Mouse (Mus musculus) limb, embryonic 11.5 days (tissue): ENCODE results near the gene Gcdh. TPM values are rescaled to one million over a fixed set of nuclear protein-coding genes. Genes with fewer than 3 reads are reported as not detected.
A peak's percentile ranks its signal among the peaks of the same experiment; 100 is the strongest.
"Not testable (repeated sequence)": the region's sequence is repeated elsewhere in the genome, so short reads cannot be mapped to it uniquely, and the experiment has no call there.

ENCODE experiments used
- ATAC-seq: fragments of 200-750 bp; cut with Nextera tagmentation; 2 replicates; pipeline ENCODE4 v1.8.0; 2017; ENCODE audit warnings: low read depth; ENCODE audit not compliant: insufficient number of reproducible peaks, low FRiP score, low TSS enrichment
- DNase-seq: peaks from one replicate; pipeline ENCODE4 v3.0.0-alpha.2; 2015; ENCODE audit warnings: low spot score
- H3K27ac ChIP-seq: fragments of 300-500 bp; sonication (generic); replicated peaks from 2 replicates; pipeline ENCODE4 v1.5.1; 2014; ENCODE audit warnings: low read depth, mild to moderate bottlenecking, low read length
- H3K27me3 ChIP-seq: fragments of 300-500 bp; sonication (generic); 2 replicates; pipeline ENCODE4 v1.6.1; 2014; ENCODE audit warnings: mild to moderate bottlenecking, low read length, mixed read lengths; ENCODE audit not compliant: control insufficient read depth, insufficient read depth
- H3K36me3 ChIP-seq: fragments of 300-500 bp; sonication (generic); 2 replicates; pipeline ENCODE4 v1.6.1; 2014; ENCODE audit warnings: mild to moderate bottlenecking, low read length, moderate library complexity, mixed read lengths; ENCODE audit not compliant: control insufficient read depth, insufficient read depth
- H3K4me1 ChIP-seq: fragments of 300-500 bp; sonication (generic); 2 replicates; pipeline ENCODE4 v1.6.1; 2014; ENCODE audit warnings: low read length, mixed read lengths; ENCODE audit not compliant: control insufficient read depth, insufficient read depth
- H3K4me2 ChIP-seq: fragments of 300-500 bp; sonication (generic); 2 replicates; pipeline ENCODE4 v1.6.1; 2014; ENCODE audit warnings: low read depth, mild to moderate bottlenecking, moderate library complexity; ENCODE audit not compliant: severe bottlenecking
- H3K4me3 ChIP-seq: fragments of 300-500 bp; sonication (generic); 2 replicates; pipeline ENCODE4 v1.5.1; 2014; ENCODE audit warnings: low read depth, low read length
- H3K9ac ChIP-seq: fragments of 300-500 bp; sonication (generic); 2 replicates; pipeline ENCODE4 v1.6.1; 2014; ENCODE audit warnings: mild to moderate bottlenecking, low read length
- H3K9me3 ChIP-seq: fragments of 300-500 bp; sonication (generic); 2 replicates; pipeline ENCODE4 v1.6.1; 2016; ENCODE audit warnings: low read length; ENCODE audit not compliant: control insufficient read depth
- WGBS: fragments of 180-500 bp; shearing (Covaris S2); extraction: QIAGEN DNeasy Blood & Tissue Kit; methylation state at CpG from one replicate; pipeline ENCODE4 v1.1.7; 2014; 5-methylcytosine and 5-hydroxymethylcytosine counted together
- polyA plus RNA-seq: library from polyadenylated mRNA; unstranded; fragments of >200 nt; fragmentation: Nextera tagmentation; extraction: Ambion mirVana; gene quantifications from 2 replicates; pipeline ENCODE4 v1.2.1, GENCODE M21; 2014

Gcdh gene
- polyA plus RNA-seq, 1 experiment from 2014 or later: 43.3 TPM

GRCm38 (mm10) chr8:84908421-84909161, 14.9 kb upstream of the Gcdh start, which contains the start of gene Dnase2a:
TSS of gene Dnase2a (plus strand) at chr8:84908560.
- H3K27ac ChIP-seq: no peak within 1 kb of the TSS
- H3K4me3 ChIP-seq: peak within 1 kb of the TSS; percentile 50
- H3K9ac ChIP-seq: peak within 1 kb of the TSS; percentile 73
- H3K9me3 ChIP-seq: no peaks in the 10 kb centered on the region
- peaks cover 16% of the 10 kb centered on the region for H3K4me1 ChIP-seq
- no peaks in the 10 kb centered on the region for H3K36me3 ChIP-seq
- DNase-seq: peak; percentile 97
- ATAC-seq: peak; percentile 90
- H3K27me3 ChIP-seq: peaks cover 34% of the 10 kb centered on the region
- 1% methylated on average over 43 of the region's 45 CpGs for WGBS
- H3K4me2 ChIP-seq: peak within 1 kb of the TSS; percentile 82

GRCm38 (mm10) chr8:84907979-84908378, 14.3 kb upstream of the Gcdh start:
- peak overlapping the region; percentile 82 for H3K4me2 ChIP-seq
- H3K4me1 ChIP-seq: peaks cover 20% of the 10 kb centered on the region
- peaks cover 29% of the 10 kb centered on the region for H3K27me3 ChIP-seq
- not testable (repeated sequence) for DNase-seq, H3K9ac ChIP-seq, ATAC-seq, H3K9me3 ChIP-seq, H3K27ac ChIP-seq, H3K36me3 ChIP-seq
- 36% methylated on average over 6 of the region's 7 CpGs for WGBS
- H3K4me3 ChIP-seq: peak overlapping the region; percentile 50; the same call in 1 of the 2 replicates

- Histone ChIP-seq H3K27ac (no peak overlapping the region), H3K4me2 (no peak overlapping the region), H3K4me3 (no peak overlapping the region), H3K9me3 (no peaks in the 10 kb centered on the region), H3K36me3 (no peaks in the 10 kb centered on the region), H3K9ac (no peak overlapping the region), H3K27me3 (peaks cover 24% of the 10 kb centered on the region), H3K4me1 (peaks cover 15% of the 10 kb centered on the region)
- ATAC-seq: no peak
- no peak for DNase-seq
- 81% methylated on average over 8 of the region's 8 CpGs for WGBS
Observed at GRCm38 (mm10) chr8:84907493-84907892, 13.8 kb upstream of the Gcdh start.

GRCm38 (mm10) chr8:84907037-84907436, 13.3 kb upstream of the Gcdh start:
- peaks cover 18% of the 10 kb centered on the region for H3K4me1 ChIP-seq
- H3K36me3 ChIP-seq: no peaks in the 10 kb centered on the region
- H3K27me3 ChIP-seq: peaks cover 19% of the 10 kb centered on the region
- H3K9me3 ChIP-seq: no peaks in the 10 kb centered on the region
- H3K27ac ChIP-seq: no peak overlapping the region
- H3K4me2 ChIP-seq: no peak overlapping the region
- H3K4me3 ChIP-seq: no peak overlapping the region
- no peak overlapping the region for H3K9ac ChIP-seq
- DNase-seq (no peak), ATAC-seq (no peak)
- WGBS: 92% methylated on average over 9 of the region's 9 CpGs

GRCm38 (mm10) chr8:84904351-84904750, 10.6 kb upstream of the Gcdh start:
- Histone ChIP-seq H3K27me3 (peaks cover 5% of the 10 kb centered on the region), H3K36me3 (no peaks in the 10 kb centered on the region), H3K4me1 (peaks cover 16% of the 10 kb centered on the region), H3K4me3 (no peak overlapping the region), H3K27ac (no peak overlapping the region), H3K9ac (no peak overlapping the region), H3K4me2 (no peak overlapping the region), H3K9me3 (no peaks in the 10 kb centered on the region)
- 90% methylated on average over 7 of the region's 7 CpGs for WGBS
- no peak for ATAC-seq
- no peak for DNase-seq

GRCm38 (mm10) chr8:84902920-84903661, 9.4 kb upstream of the Gcdh start:
- Histone ChIP-seq H3K4me1 (peaks cover 8% of the 10 kb centered on the region; the same call in 1 of the 2 replicates), H3K36me3 (no peaks in the 10 kb centered on the region), H3K27me3 (peaks cover 3% of the 10 kb centered on the region; the same call in 1 of the 2 replicates), H3K9ac (peak overlapping the region; percentile 78), H3K4me2 (peak overlapping the region; percentile 97), H3K9me3 (no peaks in the 10 kb centered on the region), H3K27ac (peak overlapping the region; percentile 21; the same call in 1 of the 2 replicates), H3K4me3 (peak overlapping the region; percentile 64)
- peak; percentile 85 for ATAC-seq
- peak; percentile 95 for DNase-seq
- under 1% methylated on average over 67 of the region's 68 CpGs for WGBS

GRCm38 (mm10) chr8:84902367-84902919, 8.7 kb upstream of the Gcdh start:
- DNase-seq (peak; percentile 58), ATAC-seq (no peak)
- H3K9ac ChIP-seq: peak overlapping the region; percentile 78
- H3K4me3 ChIP-seq: peak overlapping the region; percentile 64
- H3K36me3 ChIP-seq: no peaks in the 10 kb centered on the region
- H3K4me2 ChIP-seq: peak overlapping the region; percentile 97
- H3K9me3 ChIP-seq: no peaks in the 10 kb centered on the region
- 4% methylated on average over 24 of the region's 24 CpGs for WGBS
- peaks cover 3% of the 10 kb centered on the region; the same call in 1 of the 2 replicates for H3K27me3 ChIP-seq
- peaks cover 8% of the 10 kb centered on the region; the same call in 1 of the 2 replicates for H3K4me1 ChIP-seq
- H3K27ac ChIP-seq: 0 out of 2 replicates have a peak overlapping the region, but pooled peaks have one; percentile 21

GRCm38 (mm10) chr8:84901752-84902151, 8.0 kb upstream of the Gcdh start, which contains the start of gene Klf1:
TSS of gene Klf1 (plus strand) at chr8:84901928.
- DNase-seq (no peak), ATAC-seq (no peak)
- Histone ChIP-seq H3K4me3 (peak within 1 kb of the TSS; percentile 64), H3K9me3 (no peaks in the 10 kb centered on the region), H3K27me3 (peaks cover 3% of the 10 kb centered on the region; the same call in 1 of the 2 replicates), H3K36me3 (no peaks in the 10 kb centered on the region), H3K9ac (peak within 1 kb of the TSS; percentile 78), H3K4me1 (peaks cover 8% of the 10 kb centered on the region; the same call in 1 of the 2 replicates), H3K4me2 (peak within 1 kb of the TSS; percentile 97), H3K27ac (0 out of 2 replicates have a peak within 1 kb of the TSS, but pooled peaks have one; percentile 21)
- WGBS: 79% methylated on average over 3 of the region's 3 CpGs
